Mouse (Mus musculus) left cerebral cortex, adult 18-20 months (tissue): ENCODE measurements around the gene Lmbrd2. TPM values are rescaled to one million over a fixed set of nuclear protein-coding genes. Genes with fewer than 3 reads are reported as not detected.
"Not testable (repeated sequence)": the region's sequence is repeated elsewhere in the genome, so short reads cannot be mapped to it uniquely, and the experiment has no call there.

Experiments used
- DNase-seq, 2 experiments: peaks; one replicate each; pipeline ENCODE4 v3.0.0; 2021 to 2022; ENCODE audit warnings: low spot score in 2 of 2, mixed read lengths in 1 of 2
- total RNA-seq, 2 experiments: library from RNA; stranded (reverse); gene quantifications; 2 replicates each; pipeline ENCODE4 v1.2.3; 2021

Lmbrd2 gene
- total RNA-seq, 2 experiments from 2014 or later, result 68.9 to 71.6 TPM

DNA sequence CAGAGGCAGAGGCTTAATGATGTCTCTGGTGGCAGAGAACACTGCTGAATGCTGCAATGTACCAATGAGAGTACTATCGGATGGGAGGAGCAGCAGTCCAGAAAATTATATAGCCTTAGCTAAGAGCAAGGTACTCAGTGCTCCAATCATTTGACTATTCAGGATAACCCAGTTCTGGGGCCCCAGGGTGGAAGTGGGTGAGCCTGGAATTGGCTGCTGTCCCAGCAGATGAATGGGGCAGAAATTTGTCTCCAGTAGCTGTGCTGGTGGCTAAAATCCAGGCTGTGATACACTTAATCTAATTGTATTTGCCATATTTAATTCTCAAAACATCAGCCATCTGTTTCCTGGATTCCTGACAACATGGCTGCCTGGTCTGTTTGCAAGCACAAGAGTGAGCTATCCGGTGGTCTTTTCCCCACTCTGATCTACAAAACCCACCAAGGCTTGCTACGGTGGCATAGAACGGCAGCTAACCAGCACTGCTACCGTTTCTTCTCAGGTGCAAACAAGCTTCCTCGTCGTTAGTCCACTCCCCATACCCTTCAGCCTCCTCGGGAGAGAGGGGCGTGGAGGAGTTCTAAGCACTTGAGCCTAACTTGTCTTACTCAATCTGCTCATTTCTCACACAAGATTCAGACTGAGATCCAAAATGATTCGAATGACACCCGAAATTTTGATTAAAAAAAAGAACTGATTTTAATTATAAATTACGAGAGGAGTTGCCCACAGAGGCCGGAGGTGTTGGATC, 7.5 kb upstream of the Lmbrd2 start:
- no peak for DNase-seq

DNA sequence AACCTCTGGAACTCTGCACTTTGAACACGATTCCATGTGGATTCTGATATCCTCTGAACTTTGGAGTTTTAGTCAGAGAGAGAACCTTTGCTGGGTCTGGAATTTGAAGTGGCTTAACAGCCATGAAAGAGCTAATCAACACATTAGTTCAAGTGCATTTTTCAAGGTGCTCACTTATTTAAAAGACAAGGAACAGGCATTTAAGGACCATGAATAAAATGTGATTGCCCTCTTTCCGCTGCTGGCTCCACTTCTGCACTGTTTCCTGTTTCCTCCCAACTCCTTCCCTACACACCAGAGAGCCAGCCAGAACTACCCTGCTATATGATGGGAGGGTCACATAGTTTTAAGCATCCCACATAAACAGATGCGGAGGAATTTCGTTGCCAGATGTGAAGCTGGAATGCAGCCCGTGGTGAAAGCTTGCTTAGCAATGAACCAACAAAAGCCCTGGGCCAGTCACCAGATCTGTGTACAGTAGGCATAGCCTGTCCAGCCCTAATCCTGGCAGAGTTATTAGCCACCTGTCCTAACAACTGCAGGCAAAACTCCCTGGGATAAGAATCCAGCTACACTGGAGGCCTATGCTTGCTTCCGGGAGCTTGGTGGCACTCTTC, 5.4 kb upstream of the Lmbrd2 start:
- no peak for DNase-seq

DNA sequence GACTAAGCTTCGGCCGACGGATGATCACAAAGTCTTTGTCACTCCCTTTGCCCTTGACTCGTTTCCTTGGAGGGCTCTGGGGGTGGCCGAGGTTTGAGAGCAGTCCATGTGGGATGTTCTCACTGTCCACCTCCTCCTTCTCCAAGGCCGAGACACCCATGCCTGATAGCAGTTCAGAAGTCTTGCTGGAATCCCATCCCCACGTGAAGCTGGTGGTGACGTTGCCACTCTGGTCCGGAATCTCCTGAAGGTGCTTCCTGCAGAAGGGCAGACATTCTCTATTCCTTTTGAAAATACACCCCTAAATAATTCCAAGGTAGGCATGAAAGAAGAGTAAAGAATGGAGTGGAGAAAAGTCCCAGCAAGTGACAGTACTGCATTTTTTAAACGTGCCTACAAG, 903 bp upstream of the Lmbrd2 start:
- DNase-seq, result no peak

DNA sequence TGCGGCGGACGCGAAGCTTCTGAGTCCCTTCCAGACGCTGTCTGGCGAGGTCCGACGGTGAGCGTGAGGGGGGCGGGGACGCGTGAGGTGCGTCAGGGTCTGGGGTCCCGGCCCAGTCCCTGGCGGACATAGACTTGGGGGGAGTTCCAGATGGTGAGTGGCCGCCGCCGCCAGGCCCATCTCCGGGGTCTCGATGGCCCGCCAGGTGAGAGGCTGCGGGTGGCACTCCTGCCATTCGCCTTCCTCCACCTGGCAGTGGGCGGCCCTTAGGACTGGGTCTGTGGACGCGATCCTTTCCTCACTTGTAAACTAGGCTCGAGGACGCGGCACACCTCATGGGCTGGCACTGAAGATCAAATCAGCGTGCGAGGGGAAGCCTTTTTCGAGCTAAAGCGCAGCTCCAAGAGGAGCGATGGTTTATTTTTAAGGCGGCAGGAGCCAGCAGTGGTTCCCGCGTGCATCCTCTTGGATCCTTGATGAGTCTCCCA, 378 bp downstream of the Lmbrd2 start:
- DNase-seq, result peak; percentile 34 to 58

DNA sequence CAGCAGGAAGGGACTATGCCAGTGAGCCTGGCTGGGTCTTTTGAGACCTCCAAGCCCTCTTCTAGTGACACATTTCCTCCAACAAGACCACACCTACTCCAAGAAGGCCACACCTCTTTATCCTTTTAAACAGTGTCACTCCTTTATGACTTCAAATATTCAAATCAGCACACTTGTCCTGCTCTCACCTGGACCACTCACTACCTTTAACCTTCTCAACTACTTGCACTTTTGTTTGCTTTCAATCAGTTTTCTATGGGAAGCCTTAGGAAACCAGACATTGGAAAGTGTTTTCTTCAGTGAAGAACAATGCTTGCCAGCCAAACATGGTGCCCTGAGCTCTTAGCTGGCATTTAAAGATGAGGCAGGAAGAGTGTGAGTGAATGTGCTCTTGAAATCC, 15.0 kb downstream of the Lmbrd2 start, which contains the start of gene Skp2:
TSS of gene Skp2 (minus strand) at position 101 of the 400 bp plus-strand sequence.
- DNase-seq, result no peak

DNA sequence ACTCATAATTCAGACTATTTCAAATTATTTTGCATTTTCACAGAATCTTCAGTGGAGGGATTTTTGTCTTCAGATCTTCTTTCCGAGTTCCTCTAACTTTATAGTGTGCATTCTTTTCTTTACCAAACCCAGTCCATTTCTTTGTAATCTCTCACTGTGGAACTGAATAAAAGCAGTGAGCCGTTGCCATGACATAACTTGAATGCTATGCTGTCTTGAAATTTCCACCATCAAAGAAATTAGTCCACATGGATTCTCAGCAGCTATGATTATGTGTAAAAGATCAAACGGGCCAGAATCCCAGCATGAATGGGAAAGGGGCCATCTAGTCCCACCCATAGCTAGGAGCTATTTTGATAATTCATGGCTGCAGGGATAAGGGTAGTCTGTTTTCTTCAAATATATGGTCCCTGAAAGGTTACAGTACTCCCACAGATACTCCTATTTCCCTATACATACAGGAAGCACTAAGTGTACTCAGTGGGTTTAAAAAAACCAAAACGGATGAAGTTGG, 22.3 kb downstream of the Lmbrd2 start:
- no peak for DNase-seq

DNA sequence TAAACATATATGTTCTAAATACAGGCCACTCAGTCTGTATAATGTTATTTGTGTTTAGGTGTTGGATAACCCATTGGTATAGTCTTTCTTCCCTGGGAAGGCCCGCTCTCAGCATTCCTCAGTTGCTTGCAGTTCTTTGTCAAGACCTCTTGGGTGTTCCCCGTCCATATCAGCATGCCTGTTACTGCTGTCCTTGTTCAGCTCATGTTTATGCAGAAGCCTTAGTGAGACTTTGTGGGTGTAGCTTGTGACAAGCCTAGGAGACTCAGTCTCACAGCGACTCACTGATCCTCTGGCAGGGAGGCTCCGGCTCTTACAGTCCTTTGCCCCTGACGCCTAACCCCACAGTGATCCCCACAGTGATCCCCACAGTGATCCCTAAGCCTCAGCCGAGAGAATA, 23.8 kb downstream of the Lmbrd2 start:
- no peak for DNase-seq

DNA sequence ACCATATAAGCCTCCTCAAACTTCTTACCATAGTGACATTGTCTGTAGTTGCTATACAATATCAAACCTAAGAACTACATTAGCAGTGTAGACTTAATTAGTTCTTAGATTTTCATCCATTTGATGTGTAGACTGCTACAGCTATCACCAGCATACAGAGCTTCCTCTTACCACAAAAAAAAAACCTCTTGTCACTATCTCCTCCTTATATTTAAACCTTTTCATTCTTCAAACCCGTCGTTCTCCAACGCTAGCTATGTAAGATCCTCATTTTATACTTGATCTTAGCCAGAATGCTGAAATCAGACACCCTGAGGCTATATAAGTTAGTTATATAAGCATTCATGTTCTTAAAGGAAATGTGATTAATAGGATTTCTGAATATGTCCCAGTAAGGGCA, 36.7 kb downstream of the Lmbrd2 start:
- DNase-seq, result no peak

DNA sequence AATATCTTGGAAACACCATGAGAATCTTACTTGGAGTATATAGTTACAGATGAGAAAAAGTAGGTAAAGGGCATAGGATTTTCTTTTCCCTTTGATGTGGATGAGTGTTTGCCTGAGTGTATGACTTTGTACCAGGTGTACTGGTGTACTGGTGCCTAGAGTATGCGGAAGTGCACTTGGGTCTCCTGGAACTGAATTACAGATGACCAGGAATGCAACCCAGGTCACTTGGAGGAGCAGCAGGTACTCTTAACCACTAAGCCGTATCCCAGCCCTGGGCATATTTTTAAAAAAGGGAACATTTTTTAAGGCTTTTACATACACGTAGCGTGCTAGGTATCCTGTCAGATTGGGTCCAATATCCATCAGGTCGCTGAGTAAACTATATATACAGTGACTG, 43.6 kb downstream of the Lmbrd2 start:
- DNase-seq, result no peak

DNA sequence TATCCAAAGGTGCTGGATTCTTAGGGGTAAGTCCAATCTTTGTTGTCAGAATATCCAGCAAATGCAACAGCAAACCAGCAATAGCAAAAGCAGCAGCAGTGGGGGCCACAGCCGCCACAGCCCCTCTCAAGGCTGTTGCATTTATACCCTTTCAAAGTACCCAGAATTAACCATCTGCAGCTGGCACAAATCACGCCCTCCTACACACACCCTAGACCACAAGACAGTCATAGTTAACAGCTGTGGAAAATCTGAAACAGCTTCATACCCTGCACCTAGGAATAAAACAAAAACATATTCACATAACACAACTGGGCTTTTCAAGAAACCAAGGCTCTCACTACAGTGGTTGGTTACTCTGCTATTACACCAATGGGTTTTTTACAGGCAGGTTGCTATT, 49.4 kb downstream of the Lmbrd2 start:
- DNase-seq, result no peak

DNA sequence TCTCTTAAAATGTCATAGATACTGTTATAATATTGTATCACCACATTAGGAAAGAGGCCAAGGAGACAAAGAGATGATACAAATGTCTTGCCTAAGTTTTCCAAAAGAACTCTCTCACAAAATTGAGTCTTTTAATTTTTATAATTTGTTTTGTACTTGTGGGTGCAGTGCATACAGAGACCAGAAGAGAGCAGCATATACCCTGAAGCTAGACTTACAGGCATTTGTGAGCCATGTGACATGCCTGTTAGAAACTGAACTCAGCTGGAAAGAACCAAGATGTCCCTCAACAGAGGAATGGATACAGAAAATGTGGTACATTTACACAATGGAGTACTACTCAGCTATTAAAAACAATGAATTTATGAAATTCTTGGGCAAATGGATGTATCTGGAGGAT, 52.3 kb downstream of the Lmbrd2 start:
- DNase-seq, result not testable (repeated sequence)

DNA sequence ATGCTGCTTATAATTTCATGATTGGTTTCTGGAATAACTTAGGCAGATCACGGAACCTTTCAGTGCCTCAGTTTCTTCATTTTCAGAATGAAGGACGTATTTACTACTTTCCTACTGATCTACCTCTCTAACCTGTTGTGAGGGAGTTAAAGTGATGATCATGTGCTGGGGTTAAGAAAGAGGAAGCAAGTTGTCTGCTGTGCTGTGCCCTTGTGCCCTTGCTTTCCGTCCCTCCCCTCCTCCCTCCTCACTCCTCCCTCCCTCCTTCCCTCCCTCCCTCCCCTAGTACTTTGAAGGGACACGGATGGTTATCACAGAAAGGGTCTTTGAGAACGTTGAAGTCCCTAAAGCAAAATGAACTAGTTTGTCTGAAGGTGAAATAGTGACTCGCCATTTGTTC, 58.1 kb downstream of the Lmbrd2 start:
- no peak for DNase-seq

DNA sequence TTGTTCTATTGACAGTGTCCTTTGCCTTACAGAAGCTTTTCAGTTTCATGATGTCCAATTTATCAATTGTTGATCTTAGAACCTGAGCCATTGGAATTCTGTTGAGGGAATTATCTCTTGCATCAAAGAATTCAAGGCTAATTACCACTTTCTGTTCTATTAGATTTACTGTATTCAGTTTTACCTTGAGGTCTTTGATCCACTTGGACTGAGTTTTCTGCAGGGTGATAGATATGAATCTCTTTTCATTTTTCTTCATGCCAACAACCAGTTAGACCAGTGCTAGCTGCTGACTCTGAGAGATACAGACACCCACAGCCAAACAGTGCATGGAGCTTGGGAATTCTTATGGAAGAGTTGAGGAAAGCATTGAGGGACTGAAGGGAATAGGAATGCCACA, 71.5 kb downstream of the Lmbrd2 start:
- DNase-seq, result no peak

DNA sequence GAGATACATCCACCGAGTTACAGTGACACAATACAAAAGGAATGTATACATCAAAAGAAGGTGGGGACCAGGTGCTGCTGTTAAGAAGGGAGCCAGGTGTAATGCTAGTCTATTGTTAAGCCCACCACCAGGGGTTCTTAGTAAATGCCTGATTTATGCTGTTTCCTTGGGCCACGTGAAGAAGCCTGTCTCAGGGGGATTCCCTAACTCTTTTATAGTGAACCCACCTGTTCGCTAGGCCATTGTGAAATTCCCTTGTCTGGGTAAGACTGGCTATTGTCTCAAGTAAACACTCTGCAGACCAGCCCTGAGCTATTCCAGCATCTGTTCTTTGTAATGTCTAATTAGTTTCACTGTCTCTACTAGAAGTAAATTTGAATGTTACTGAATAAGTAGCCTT, 72.7 kb downstream of the Lmbrd2 start:
- DNase-seq, result not testable (repeated sequence)

DNA sequence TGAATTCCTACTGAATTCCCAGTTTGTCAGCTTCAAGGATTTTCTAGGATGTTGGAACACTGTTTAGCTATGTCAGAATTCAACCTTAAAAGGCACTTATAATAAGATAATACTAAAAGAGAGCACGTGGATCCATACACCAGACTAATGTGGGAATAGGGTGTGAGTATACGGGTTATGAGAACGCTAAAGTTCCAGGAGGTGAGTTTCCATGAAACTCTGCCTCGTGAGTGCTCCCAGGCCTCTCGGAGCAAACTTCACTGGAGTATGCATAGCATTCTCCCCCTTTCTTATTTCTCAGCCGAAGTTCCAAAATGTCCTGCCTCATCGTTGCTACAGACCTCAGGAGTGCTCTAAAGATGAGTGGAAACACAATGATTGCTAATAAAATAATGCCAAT, 73.1 kb downstream of the Lmbrd2 start:
- DNase-seq, result not testable (repeated sequence)

DNA sequence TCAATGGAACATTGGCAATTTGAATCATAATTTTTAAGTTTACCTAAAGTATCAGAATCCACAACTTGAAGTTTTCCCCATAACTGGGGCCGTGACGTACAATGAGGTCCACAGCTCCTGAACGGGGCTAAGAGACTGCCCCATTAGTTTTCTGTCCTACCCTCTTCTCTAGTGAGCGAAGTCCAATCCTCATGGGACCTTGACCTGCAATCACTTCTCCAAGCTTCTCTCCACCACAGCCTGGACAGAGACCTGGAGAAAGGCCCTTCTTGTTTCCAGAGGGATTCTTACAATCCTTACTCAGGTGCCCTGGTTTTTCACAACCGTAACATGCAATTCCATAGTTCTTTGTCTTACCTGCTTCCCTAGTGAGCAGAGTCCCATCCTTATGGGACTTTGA, 76.1 kb downstream of the Lmbrd2 start:
- DNase-seq, result no peak

DNA sequence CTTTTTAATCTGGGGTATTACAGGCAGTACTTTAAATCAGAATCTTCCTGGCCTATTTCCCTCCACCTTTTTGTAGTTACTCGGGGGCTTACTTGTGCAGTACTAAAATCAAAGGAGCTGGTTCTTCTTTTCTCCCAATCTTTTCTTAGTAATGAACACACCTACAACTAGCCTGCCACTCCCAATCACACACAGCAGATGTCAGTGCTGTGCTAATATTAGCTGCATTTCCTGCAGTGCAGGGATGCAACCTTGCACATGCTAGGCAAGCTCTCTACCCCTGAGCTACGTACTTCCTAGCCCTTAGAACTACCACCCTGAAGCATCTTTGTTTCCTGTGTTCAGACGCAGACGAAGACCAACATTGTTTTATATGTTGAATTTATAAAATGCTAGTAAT, 90.6 kb downstream of the Lmbrd2 start:
- DNase-seq, result not testable (repeated sequence)

DNA sequence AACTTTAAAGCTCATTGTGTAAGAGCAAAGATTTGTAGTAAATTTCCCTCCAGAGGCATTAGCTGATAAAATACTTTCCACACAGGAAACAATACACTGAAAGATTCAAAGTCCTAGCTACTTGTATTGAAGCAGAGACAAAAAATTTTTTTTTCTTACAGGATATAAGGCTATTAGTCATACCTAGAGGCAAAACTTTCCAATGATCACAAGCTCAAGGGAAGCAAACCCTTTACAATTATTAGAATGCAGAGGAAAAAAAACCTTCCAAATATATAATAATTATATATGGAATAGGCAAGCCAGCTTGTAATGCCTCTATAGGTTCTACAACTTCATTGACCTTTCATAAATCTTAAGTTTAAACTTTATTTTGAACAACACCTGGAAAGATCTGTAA, 106.0 kb downstream of the Lmbrd2 start:
- DNase-seq, result no peak
